Mouse (Mus musculus): Measurements from ENCODE around the gene Evi2.

DNA sequence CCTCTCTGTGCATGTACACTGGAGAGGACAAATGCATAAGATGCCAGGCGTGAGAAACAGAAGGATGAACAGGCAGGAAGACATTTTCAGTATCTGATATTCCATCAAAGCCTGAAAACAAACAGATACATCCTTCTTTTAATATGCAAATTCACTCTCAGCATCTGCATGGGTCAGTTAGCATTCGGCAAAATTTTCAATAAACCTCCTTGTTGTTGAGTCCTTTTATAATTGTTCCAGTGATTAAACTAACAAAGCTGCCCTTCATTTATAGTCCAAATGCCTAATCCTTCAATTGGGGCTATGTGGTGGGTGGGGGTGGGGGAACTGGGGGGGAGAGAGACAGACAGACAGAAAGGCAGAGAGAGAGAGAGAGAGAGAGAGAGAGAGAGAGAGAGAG lies 27.5 kb downstream of the Evi2 start:
- TF ChIP-seq GATA1 (IDR thresholded peaks at IDR 0.05; ENCODE audit: low read length), result no peak
- no peak for TF ChIP-seq TAL1 (IDR thresholded peaks at IDR 0.05; ENCODE audit: low read length)

All from erythroblast, embryonic 14.5 days (primary cell).